Mouse (Mus musculus) small intestine, adult 2 months (tissue): ENCODE measurements around the gene Zfp639.

Experiments used
- CTCF ChIP-seq: fragments of 200-500 bp; IDR thresholded peaks from 2 replicates; pipeline ENCODE4 v1.5.1; 2012; ENCODE audit warnings: low read depth, mild to moderate bottlenecking, control low read depth, inconsistent platforms, low read length, moderate library complexity, mixed read lengths; ENCODE audit not compliant: insufficient replicate concordance, insufficient read length; ENCODE audit errors: extremely low read depth
- POLR2A ChIP-seq: fragments of 200-500 bp; IDR thresholded peaks from 2 replicates; pipeline ENCODE4 v1.6.1; 2012; ENCODE audit warnings: low read depth, mild to moderate bottlenecking, control low read depth, inconsistent platforms, low read length, moderate library complexity

GRCm38 (mm10) chr3:32512686-32513284 lies 2.7 kb downstream of the Zfp639 start:
- TF ChIP-seq CTCF: no peak
- no peak for TF ChIP-seq POLR2A
